Mouse (Mus musculus): ENCODE measurements around the gene L3mbtl1. TPM values are rescaled to one million over a fixed set of nuclear protein-coding genes. Genes with fewer than 3 reads are reported as not detected.
"Not testable (repeated sequence)": the region's sequence is repeated elsewhere in the genome, so short reads cannot be mapped to it uniquely, and the experiment has no call there.

L3mbtl1 gene
- total RNA-seq (2021) = not detected

DNA sequence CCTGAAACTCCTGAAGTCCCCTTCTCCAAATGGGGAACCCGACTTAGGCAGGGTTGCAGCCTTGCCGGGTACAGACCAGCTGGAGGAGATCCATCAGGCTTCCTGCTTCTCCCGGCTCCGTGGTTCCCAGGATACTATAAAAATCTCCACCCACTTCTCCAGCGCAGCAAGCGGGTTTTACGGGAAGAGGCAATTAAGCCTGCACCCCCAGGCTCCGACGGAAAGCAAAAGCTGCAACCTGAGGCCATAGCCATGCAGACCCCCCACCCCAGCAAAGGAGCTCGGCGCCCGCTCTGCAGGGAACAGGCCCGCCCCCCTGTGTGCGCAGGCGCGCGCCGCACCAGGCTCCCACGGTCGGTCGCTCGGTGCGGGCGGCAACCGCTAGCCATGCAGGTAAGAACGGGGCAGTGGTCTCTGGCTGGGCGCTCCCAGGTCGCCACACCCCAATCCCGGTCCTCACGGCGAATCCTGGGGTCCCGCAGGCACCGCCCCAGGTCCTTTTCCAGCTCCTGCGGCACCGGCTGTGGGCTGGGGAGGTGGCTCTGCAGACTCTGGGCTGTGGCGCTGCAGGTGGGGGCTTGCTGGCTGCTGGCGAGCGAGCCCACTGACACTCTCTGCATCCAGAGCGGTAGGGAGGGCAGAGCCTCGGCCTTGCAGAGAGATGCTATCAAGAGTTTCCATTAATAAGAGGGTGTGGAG, at the start of gene L3mbtl1:
TSS of gene L3mbtl1 (plus strand) at position 325 of the 699 bp plus-strand sequence.
- DNase-seq = peak; percentile 30

DNA sequence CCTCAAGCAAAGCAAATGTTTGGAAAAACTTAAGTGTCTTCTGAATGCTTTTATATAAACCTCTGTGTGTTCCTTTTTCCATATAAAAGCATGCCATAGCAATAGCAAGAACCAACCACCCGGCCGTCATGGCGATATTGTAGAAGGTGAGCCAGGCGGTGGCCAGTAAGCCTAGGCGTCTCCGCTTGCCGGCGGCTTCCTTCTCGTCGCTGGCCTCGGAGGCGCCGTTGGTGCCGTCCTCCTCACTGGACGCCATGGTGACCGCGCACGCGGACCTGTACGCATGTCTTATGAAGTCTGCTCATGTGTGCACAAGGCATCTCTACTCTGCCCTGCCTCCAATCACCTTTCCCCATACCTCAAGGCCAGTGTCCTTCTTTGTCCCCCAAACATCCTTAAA, 44.0 kb upstream of the L3mbtl1 start:
- DNase-seq = not testable (repeated sequence)

DNA sequence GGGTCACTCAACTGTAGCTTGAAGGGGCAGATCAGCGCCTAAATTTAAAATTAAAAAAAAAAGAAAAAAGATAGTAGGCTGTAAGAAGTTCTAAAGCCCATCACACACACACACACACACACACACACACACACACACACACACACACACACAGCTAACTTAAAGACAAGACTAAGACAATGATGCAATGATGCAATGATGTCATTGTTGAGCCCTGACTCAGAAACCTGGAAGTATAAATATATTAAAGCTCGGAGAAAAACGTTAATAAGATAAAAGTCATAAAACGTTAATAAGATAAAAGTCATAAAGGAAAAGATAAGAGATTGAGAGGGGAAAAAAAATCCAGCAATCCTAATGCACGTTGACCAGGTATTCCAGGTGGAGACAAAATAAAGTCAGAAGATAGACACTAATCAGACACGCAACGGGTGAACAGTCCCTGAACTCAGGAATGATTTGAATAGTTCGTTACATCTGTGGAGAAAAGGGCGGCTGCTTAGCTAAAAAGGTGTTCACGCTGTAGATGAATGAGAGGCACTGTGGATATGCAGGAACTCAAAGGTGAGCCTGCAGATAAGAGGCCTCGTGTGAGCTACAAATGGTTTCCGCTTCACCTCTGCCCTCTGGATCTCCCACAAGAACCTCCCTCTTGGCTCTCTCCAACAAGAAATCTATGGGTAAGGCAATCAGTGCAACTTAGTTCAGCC, 43.2 kb upstream of the L3mbtl1 start:
- DNase-seq = no peak

DNA sequence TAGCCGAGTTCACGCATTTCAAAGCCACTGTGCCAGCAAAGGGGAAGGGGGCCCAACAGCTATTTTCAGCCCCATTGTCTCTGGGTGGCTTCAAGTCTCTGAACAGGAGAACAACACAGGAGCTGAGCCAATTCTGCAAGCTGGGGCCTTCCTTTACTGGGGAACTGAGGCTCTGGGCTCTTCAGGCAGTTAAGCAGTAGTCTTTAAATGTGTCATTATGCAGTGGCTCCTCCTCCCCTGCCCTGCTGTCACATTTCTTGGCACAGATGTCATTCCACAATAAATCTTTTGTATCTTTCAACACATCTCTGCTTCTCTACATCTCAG, 42.7 kb upstream of the L3mbtl1 start:
- no peak for DNase-seq

DNA sequence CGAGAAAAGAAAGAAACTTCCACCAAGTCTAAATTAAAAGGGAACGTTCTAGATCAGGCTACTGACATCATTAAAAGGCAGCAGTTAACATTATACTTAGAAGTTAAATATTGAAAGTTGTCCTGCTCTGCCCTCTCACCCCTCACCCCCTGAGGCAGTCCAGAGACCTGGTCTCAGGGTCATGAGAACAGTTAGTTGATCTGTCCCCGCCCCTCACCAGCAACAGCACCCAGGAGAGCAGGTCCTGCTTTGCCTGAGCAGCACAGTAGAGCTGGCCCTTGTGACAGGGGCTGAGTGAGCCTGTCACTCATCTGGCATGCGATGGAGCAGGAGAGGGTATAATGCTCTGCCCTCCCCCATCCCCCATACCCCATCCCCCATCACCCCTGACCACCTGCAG, 37.4 kb upstream of the L3mbtl1 start:
- DNase-seq = no peak

DNA sequence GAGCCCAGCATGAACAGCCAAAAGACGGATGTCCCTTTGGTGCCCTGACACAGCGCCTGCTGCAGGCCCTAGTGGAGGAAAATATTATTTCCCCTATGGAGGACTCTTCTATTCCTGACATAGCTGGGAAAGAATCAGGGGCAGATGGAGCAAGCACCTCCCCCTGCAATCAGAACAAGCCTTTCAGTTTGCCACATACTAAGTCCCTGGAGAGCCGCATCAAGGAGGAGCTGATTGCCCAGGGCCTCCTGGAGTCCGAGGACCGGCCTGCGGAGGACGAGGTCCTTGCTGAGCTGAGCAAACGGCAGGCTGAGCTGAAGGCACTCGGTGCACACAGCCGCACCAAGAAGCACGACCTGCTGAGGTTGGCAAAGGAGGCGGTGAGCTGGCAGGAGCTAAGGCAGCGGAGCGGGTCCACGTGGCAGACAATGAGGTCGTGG, 35.2 kb upstream of the L3mbtl1 start:
- DNase-seq = no peak

DNA sequence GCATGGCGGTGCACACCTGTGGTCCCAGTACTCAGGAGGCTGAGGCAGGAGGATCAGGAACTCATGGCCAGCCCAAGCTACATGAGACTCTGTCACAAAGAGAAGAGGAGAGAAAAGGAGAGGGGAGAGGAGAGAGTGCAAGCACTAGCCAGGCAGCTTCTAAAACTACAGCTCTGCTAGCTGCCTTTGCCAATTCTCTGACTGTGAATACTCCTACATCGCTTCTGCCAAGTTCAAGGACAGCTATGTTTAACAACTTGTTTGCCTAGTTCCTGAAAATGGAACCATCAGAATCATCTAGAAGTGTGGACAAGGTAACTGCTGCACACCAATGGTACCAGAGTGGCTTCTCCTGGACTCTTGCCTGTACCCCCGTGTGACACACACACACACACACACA, 29.2 kb upstream of the L3mbtl1 start:
- no peak for DNase-seq

DNA sequence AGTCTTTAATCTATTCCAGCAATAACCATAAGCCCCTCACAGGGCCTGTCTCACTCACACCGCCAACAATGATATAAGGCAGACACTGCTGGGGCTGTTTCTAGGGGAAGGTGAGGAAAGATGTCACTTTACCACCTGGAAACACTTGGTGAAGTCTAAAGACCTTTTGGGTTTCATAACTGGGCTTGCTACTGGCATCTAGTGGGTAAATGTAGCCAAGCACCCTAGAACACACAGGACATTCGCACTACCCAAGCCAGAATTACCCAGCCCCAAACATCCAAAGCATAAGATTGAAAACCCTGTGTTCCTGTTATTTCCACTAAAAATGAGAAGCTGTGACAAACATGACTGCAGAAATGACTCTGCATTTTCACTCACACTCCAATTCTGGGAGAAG, 28.8 kb upstream of the L3mbtl1 start:
- no peak for DNase-seq

DNA sequence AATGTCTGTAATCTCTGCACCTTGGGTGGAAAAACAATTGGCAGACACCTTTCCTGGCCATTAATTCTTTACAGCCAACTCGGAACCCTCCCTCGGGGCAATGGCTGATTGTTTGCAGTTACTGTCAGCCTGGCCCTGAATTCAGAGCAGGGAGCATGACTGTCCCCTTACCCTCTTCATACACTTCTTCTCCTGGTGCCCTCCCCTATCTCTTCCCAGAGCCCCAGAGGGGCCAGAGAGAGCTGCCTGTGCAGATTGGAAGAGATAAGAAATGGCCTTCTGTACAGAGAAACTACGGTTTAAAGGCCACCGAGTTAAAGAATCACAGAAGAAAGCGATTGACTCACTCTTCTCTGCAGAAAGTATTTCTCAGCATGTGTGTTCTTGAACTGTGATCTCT, 23.3 kb upstream of the L3mbtl1 start:
- DNase-seq = no peak

DNA sequence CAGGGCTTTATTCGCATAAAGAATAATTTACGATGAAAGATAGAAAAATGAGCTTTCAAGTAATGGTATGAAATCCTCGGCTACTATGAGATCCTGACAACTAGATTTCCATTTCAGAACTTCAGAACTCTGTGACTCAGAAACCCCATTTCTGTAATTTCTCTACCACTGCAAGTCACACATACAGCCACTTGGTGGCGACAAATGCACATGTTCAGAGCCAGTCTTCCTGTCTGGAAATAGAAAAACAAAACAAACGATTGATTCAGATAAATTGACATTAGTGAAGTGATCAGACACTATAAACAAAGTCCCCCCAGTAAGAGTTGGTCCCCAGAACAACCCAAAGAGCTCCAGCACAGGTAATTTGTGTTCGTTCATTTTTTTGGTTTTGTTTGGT, 21.1 kb upstream of the L3mbtl1 start:
- DNase-seq = peak; percentile 54

DNA sequence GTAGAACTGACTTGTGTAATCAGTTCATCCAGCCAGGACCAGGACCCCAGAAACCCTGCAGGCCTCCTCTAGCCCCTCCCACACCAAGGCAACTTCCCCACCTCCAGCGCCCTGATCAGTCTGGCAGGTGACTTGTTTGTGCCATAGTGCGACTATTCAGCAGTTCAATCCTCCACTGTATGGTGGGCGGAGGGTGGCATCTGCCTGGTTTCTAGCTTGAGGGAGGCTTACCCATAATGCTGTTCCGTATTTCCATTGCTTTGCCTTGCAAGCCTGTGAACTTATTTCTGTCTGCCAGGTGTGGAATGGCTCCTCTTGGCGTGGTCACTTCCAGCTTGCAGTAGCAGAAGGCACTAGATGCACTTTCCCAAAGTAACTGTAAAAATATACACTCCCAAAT, 20.4 kb upstream of the L3mbtl1 start:
- no peak for DNase-seq

DNA sequence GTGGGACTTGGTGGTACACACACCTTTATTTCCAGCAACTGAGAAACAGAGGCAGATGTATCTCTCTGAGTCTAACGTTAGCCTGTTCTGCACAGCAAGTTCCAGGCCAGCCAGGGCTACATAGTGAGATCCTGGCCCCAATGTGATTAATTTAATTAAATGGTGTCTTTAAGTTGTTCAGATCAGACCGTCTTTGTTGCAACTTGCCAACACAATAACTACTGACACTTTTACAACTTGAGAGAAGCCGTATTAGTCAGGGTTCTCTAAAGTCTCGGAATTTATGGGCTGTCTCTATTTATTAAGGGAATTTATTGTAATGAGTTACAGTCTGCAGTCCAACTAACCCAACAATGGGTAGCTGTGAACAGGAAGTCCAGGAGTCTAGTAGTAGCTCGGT, 19.1 kb upstream of the L3mbtl1 start:
- DNase-seq = no peak

DNA sequence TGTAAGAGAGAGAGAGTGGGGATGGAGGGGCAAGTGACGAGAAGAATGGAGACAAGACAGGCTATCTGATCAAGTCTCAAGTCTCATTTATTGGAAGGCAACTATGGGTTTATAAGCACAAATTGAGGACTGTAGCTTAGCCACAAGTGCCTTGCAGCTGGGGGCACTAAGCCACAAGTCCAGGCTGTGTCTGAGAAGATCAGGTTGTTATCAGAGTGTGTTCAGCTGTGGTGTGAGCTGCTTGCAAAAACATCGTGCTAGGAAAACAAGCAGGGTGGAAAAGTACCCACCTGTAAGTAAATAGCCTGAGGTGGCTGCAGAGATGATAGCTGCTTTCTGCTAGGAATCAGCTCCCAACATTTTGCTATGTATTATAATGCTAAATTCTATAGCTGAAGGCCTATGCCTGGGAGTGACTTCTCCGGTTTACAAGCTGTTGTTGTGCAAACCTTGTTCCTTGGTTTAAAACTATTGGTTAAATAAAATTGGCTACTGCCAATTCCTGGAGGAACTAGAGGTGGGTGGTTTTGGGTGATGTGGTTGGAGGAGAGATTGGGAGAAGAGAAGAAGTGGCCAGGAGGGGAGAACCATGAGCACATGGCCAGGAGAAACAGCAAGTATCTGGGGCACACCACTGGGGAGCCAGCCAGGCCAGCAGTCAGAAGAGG, 15.2 kb upstream of the L3mbtl1 start:
- DNase-seq = no peak

DNA sequence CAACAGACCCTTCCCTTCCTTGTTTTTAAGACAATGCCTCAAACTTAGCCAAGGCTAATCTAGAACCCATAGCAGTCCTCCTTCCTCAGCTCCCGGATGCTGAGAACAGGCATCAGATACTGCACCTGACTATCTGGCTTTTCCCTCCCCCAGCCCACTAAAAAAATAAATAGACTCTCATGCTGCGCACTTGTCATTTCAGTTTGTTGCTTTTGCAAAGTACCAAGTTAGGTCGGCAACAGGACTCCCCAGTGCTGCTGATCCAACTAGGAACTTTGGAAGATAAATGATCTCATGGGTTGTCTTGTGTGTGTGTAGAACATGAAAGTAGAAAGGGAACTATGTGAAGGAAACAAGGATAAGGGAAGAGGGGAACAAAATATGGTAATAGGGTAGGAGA, 13.6 kb upstream of the L3mbtl1 start:
- DNase-seq = no peak

DNA sequence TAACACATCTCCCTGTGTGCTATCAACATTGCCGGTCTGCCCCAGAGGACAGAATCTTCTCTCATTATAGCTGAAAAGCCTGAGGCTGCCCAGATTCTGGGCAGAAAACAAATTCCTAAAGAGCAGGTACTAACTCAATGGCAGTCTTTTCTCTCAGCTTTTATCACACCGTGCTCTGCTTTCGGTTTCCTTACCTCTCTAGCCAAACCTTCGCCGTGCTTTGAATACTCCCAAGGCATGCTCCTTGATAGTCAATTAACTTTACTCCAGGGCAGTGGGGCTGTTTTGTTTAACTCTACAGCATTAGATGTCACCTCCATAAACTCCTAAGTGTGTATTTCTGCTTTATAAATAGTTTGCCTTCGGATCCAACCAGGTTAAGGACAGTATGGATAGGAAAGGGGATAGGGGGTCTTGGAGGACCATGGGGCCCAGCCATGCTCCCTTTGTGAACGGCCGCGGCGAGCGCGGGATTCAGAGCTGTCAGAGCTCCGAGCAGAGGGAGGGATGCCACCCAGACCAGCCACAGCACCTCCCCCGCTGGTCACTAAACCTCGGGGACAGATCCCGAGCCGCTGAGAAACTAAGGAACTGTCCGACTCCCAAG, 12.7 kb upstream of the L3mbtl1 start:
- DNase-seq = no peak

DNA sequence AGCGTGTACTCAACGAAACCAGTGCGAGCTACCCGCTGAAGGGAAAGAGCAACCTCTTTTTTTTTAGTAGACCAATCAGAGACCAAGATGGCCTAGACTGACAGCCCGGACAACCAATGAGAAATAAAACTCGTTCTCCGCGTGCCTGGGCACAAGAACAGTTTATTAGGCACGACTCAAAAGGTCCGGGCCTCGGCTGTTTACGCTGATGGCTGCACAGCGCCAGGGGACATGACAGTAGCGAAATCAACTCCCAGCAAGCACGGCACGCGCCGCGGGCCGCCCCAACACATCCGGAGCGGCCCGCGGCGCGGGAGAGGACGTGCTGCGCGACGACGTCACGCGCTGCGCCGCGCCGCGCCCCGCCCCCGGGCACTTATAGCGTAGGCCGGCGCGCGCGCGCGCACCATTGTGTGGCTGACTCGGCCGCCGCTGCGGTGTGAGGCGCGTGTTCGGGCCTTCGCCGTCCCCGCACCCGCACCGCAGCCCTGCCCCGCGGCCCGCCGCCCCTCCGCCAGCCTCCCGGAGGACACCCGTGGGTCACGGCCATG, 12.1 kb upstream of the L3mbtl1 start, which contains the start of gene Srsf6:
TSS of gene Srsf6 (plus strand) at position 406 of the 551 bp plus-strand sequence.
- DNase-seq = peak; percentile 90

DNA sequence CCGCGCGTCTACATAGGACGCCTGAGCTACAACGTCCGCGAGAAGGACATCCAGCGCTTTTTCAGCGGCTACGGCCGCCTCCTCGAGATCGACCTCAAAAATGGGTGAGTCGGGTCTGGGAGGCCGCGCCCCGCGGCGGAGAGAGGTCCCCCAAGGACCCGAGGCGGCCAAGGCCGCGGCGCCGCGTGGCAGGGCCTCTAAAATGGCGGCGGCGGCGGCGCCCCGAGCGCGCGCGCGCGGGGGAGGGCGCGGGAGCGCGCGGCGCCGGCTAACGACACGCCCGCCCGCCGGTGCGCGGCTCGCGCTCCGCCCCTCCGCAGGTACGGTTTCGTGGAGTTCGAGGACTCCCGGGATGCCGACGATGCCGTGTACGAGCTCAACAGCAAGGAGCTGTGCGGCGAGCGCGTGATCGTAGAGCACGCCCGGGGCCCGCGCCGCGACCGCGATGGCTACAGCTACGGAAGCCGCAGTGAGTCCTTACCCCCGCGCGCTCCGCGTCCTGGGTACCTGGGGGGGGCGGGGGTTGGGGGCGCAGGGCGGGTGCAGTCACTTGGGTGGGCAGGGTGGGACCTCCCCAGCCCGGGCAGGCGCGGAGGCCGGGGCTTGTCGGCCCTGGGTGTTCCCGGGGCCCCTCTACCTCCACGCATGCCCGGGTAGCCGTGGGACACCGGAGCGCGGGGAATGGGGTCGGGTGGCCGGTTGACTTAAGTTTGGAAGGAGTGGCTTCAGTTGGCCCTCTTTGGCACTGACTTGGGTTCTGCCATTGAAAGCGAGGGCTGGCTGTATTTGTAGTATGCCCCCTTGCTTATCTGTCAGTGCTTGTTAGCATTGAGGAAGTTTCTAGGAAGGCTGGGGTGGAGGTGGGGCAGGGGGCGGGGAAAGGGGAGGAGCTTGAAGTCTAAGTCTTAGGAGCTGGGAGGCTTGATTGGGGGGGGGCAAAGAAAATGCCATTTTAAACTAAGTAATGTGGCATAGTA, 11.3 kb upstream of the L3mbtl1 start:
- peak; percentile 66 for DNase-seq

DNA sequence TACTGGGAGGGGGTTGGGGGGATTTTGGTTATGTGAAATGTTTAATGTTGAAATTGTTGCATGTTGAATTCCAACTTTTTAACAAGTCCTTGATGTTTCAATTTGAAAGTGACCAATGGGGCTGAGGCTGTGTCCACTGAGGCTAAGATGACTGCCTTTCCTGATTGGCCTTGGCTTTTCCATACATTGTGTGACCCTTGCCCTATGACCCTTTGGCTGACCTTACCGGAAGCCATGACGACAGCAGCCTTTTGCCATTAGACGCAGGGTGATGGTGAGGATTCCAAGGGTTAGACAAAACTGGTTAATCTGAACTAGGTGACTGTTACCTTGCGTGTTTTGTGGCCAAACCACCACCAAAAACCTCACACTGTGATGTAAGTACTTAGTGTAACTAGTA, 10.6 kb upstream of the L3mbtl1 start:
- DNase-seq = no peak

DNA sequence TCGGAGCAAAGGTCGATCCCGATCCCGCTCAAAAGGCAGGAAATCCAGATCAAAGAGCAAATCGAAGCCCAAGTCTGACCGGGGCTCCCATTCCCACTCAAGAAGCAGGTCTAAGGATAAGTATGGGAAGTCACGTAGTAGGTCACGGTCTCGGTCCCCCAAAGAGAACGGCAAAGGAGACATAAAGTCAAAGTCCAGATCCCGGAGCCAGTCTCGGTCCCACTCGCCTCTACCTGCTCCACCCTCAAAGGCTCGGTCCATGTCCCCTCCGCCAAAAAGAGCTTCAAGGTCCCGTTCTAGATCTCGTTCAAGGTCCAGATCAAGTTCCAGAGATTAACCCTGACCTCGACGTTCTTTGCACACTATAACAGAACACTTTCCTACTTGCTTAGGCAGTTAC, 8.9 kb upstream of the L3mbtl1 start:
- no peak for DNase-seq

DNA sequence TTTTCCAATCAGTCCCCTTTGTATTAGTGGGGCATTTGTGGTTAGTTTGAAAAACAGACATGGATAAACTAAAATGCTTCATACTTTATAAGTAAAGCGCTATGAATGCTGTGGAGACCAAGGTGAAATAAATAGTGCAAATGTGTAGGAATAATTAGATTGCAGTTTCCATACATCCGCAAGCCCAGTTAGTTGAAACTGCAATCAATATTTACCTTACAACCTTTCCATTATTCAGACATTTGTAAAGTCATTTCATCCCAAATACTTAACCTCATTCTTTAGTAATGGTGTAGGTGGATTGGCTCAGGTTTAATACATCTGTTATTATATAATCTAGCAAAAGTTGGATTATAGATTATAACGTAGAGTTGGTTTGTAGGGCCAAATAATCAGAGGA, 7.6 kb upstream of the L3mbtl1 start:
- DNase-seq = no peak

DNA sequence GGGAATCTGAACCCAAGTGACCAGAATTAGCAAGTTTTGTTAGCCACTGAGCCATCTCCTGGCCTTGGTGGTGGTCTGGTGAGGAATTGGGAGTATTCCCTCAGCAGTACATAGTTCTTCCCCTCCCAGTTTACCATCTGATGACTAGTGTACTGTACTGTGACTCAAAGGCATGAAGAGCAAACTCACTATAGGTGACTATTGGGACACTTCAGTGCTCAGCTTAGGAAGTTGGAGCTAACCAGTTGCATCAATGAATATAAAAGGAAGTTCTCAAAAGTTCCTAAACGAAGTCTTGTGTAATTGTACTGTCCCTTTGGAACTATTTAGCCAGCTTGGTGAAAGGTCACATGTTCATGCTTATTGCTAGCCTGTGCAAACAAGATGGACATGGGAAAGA, 3.7 kb upstream of the L3mbtl1 start:
- no peak for DNase-seq

DNA sequence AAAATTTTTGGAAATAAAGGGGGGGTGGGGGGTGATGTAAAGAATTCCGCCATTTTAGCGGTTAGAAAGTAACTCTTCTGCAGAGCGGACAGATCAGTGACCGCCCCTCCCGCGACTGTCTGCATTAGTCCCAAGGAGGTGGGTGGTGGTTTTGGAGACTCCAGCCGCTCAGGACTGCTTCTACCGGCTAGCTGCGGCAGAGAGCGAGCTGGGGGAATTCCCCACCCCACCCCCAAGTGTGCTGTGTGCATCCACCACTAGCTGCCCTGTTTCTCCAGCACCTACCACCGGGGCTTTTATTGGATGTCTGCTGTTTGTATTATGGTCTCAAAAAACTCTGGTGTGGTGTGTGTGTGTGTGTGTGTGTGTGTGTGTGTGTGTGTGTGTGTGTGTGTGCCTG, 659 bp downstream of the L3mbtl1 start:
- no peak for DNase-seq
